Mouse (Mus musculus): ENCODE measurements around the gene Crtam. TPM values are rescaled to one million over a fixed set of nuclear protein-coding genes. Genes with fewer than 3 reads are reported as not detected.

Gene Crtam
- total RNA-seq (2014; rRNA removed) (not detected in 2 replicates), polyA plus RNA-seq (2012; rRNA removed) (not detected in 2 replicates)

DNA sequence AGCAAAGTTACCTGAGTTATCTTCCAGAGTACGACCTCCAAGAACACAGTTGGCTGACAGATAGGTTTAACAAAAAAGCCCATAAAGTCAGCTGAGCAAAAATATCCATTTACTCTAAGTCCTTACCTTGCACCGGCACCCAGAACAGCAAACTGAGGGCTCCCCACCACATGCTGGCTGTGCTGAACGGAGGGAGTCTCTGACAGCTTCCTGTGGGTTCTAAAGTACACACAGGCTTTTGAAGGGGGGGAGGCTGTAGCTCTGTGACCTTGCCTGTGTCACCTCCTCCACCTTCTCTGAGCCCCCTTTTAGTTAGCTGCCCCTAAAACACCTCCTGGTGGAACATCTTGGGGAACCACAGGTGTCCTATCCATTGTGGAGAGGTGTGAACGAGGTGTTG, at the start of gene Crtam:
Gene Crtam (minus strand): TSS at position 214 of the 400 bp plus-strand sequence.
- Histone ChIP-seq H3K9ac (ENCODE audit: low read depth, low read length) (no peak within 1 kb of the TSS), H3K4me1 (ENCODE audit: control insufficient read depth, insufficient read depth, low read length) (no peaks in the 10 kb centered on the region), H3K27ac (replicated peaks; ENCODE audit: insufficient read depth, low read depth, low read length) (no peak within 1 kb of the TSS), H3K27me3 (ENCODE audit: control insufficient read depth, insufficient read depth, low read length) (no peaks in the 10 kb centered on the region), H3K79me2 (ENCODE audit: control insufficient read depth, insufficient read depth, low read length) (no peaks in the 10 kb centered on the region), H3K4me3 (ENCODE audit: insufficient read depth, low read depth, low read length) (no peak within 1 kb of the TSS), H3K36me3 (ENCODE audit: control insufficient read depth, insufficient read depth, low read length) (no peaks in the 10 kb centered on the region)
- no peak for TF ChIP-seq CTCF (IDR thresholded peaks at IDR 0.05; ENCODE audit: low read depth, low read length)
- no peak for TF ChIP-seq POLR2A (IDR thresholded peaks at IDR 0.05; ENCODE audit: extremely low read depth, insufficient read depth, low read length)
- no peak for DNase-seq (ENCODE audit: extremely low read depth, low read depth, low spot score)
- 46% methylated on average over 4 of the region's 4 CpGs for WGBS

DNA sequence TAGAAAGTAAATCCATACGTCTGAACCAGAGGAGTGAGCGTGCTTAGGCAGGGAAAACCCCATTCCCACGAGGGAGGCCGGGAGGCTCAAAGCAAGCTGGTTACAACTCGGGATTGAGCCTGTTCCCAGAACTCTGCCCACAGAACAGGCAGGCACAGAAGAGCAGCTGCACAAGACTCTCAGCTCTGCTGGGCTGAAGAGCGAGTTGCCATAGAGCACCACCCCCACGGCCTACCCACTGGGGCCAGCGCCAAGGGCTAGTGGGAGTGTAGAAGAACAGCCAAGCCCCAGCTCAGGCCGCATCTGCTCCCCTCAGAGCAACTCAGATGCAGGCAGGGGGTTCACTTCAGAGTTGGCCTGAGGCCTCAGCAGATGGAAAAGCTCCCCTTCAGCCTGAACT, 49.7 kb upstream of the Crtam start:
- TF ChIP-seq CTCF (IDR thresholded peaks at IDR 0.05; ENCODE audit: low read depth, low read length) (no peak), POLR2A (IDR thresholded peaks at IDR 0.05; ENCODE audit: extremely low read depth, insufficient read depth, low read length) (no peak)
- Histone ChIP-seq H3K4me1 (ENCODE audit: control insufficient read depth, insufficient read depth, low read length) (no peaks in the 10 kb centered on the region), H3K4me3 (ENCODE audit: insufficient read depth, low read depth, low read length) (no peak overlapping the region), H3K9ac (ENCODE audit: low read depth, low read length) (no peak overlapping the region), H3K27me3 (ENCODE audit: control insufficient read depth, insufficient read depth, low read length) (no peaks in the 10 kb centered on the region), H3K79me2 (ENCODE audit: control insufficient read depth, insufficient read depth, low read length) (no peaks in the 10 kb centered on the region), H3K27ac (replicated peaks; ENCODE audit: insufficient read depth, low read depth, low read length) (no peak overlapping the region), H3K36me3 (ENCODE audit: control insufficient read depth, insufficient read depth, low read length) (no peaks in the 10 kb centered on the region)
- no peak for DNase-seq (ENCODE audit: extremely low read depth, low read depth, low spot score)
- 91% methylated on average over 9 of the region's 9 CpGs for WGBS

GRCm38 (mm10) chr9:41053478-41053877, 49.0 kb upstream of the Crtam start:
- no peak overlapping the region for H3K9ac ChIP-seq (ENCODE audit: low read depth, low read length)
- 79% methylated on average over 4 of the region's 4 CpGs for WGBS
- H3K27me3 ChIP-seq (ENCODE audit: control insufficient read depth, insufficient read depth, low read length) = no peaks in the 10 kb centered on the region
- no peak overlapping the region for H3K4me3 ChIP-seq (ENCODE audit: insufficient read depth, low read depth, low read length)
- no peak for TF ChIP-seq CTCF (IDR thresholded peaks at IDR 0.05; ENCODE audit: low read depth, low read length)
- TF ChIP-seq POLR2A (IDR thresholded peaks at IDR 0.05; ENCODE audit: extremely low read depth, insufficient read depth, low read length) = no peak
- no peaks in the 10 kb centered on the region for H3K36me3 ChIP-seq (ENCODE audit: control insufficient read depth, insufficient read depth, low read length)
- H3K27ac ChIP-seq (replicated peaks; ENCODE audit: insufficient read depth, low read depth, low read length) = no peak overlapping the region
- DNase-seq (ENCODE audit: extremely low read depth, low read depth, low spot score) = no peak
- no peaks in the 10 kb centered on the region for H3K4me1 ChIP-seq (ENCODE audit: control insufficient read depth, insufficient read depth, low read length)
- H3K79me2 ChIP-seq (ENCODE audit: control insufficient read depth, insufficient read depth, low read length) = no peaks in the 10 kb centered on the region

DNA sequence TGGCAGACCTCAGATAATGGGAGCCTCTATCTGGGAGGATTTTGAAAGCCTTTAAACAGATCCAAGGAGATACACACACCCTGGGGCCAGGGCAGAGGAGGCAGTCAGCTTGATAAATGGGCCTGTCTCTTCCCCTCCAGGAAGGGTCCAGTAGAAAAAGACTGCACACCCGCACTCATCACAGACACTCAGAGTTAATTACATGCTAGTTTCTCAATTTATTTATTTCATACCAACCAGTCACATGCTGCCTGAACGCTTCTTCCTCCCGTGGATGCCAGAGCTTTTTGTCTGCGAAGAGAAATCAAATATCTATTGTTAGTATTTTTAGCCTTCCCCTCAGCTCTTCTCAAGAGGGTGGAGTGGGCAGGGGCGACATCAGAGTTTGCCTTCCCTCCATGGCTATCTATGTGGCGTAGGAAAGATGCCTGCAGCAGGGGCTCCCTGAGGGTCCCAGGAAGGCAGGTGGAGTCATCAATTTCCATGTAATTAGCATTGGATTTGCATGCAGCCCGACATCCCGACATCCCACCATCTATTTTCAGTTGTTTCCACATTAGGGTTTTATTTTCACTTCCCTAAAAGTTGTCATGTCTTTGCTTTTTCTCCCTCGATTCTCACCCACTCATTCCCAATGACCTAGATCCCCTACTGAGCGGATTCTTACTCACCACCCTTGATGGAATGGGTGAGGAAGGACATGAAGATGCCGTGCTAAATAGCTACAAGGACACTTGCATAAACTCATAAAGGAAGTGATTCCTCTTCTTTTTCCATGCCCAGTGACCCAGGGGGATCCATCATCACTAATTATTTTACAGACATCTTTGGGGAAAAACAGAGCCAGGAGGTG, 46.9 kb upstream of the Crtam start:
- Histone ChIP-seq H3K79me2 (ENCODE audit: control insufficient read depth, insufficient read depth, low read length) (no peaks in the 10 kb centered on the region), H3K4me3 (ENCODE audit: insufficient read depth, low read depth, low read length) (no peak overlapping the region), H3K9ac (ENCODE audit: low read depth, low read length) (no peak overlapping the region), H3K27me3 (ENCODE audit: control insufficient read depth, insufficient read depth, low read length) (no peaks in the 10 kb centered on the region), H3K27ac (replicated peaks; ENCODE audit: insufficient read depth, low read depth, low read length) (no peak overlapping the region), H3K36me3 (ENCODE audit: control insufficient read depth, insufficient read depth, low read length) (no peaks in the 10 kb centered on the region), H3K4me1 (ENCODE audit: control insufficient read depth, insufficient read depth, low read length) (no peaks in the 10 kb centered on the region)
- TF ChIP-seq POLR2A (IDR thresholded peaks at IDR 0.05; ENCODE audit: extremely low read depth, insufficient read depth, low read length) (no peak), CTCF (IDR thresholded peaks at IDR 0.05; ENCODE audit: low read depth, low read length) (no peak)
- no peak for DNase-seq (ENCODE audit: extremely low read depth, low read depth, low spot score)
- WGBS = 70% methylated on average over 11 of the region's 11 CpGs

DNA sequence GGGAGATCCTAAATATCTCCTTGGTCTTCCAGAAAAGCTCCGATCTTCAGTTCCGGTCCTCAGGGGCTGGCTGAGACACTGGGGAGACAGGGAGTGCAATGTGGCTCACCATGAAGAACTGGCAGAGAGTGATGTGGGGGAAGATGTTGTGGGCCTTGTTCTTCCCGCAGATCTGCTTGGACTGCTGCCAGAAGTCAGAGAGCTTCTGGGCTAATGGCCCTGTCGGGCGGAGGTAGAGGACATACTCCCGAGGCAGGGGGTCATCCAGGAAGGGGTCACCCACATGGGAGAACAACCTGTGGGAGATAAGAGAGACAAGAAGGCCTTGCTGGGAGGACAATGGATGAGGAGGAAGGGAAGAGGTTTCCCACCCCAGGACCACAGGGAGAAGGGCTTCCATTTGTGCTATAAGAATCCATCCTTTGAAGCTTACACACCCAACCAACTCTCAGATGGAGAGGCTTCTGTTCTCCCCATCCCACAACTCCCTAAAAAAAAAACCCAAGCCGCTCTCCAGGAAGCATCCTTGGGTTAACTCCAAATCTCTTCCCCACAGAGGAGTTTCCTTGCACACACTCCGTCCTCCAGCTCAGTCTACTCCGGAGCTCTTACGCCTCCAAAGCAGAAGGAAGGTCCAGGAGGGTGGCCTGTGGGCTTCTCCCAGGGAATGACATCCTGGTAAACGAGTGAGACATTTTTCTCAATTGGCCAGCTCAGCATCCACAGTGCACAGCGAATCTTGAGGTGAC, 46.1 kb upstream of the Crtam start:
- Histone ChIP-seq H3K9ac (ENCODE audit: low read depth, low read length) (no peak overlapping the region), H3K27ac (replicated peaks; ENCODE audit: insufficient read depth, low read depth, low read length) (no peak overlapping the region), H3K4me1 (ENCODE audit: control insufficient read depth, insufficient read depth, low read length) (no peaks in the 10 kb centered on the region), H3K79me2 (ENCODE audit: control insufficient read depth, insufficient read depth, low read length) (no peaks in the 10 kb centered on the region), H3K36me3 (ENCODE audit: control insufficient read depth, insufficient read depth, low read length) (no peaks in the 10 kb centered on the region), H3K27me3 (ENCODE audit: control insufficient read depth, insufficient read depth, low read length) (no peaks in the 10 kb centered on the region), H3K4me3 (ENCODE audit: insufficient read depth, low read depth, low read length) (no peak overlapping the region)
- TF ChIP-seq CTCF (IDR thresholded peaks at IDR 0.05; ENCODE audit: low read depth, low read length) = no peak
- no peak for TF ChIP-seq POLR2A (IDR thresholded peaks at IDR 0.05; ENCODE audit: extremely low read depth, insufficient read depth, low read length)
- no peak for DNase-seq (ENCODE audit: extremely low read depth, low read depth, low spot score)
- WGBS = 70% methylated on average over 12 of the region's 12 CpGs
